8 mouse cellular contexts compared by ENCODE assay signal in genomic region chr14:20639918-20640619, GRCm38 (mm10). TPM values are rescaled to one million over a fixed set of nuclear protein-coding genes. Genes with fewer than 3 reads are reported as not detected.
A peak's percentile ranks its signal among the peaks of the same experiment; 100 is the strongest.
DNase-seq lines count a peak whose midpoint lies in the region; ATAC-seq and TF ChIP-seq lines count a peak whose summit lies in the region.

No protein-coding gene starts in this region.

- H3K4me1 ChIP-seq in embryonic fibroblast, embryonic 13.5 days (ENCODE audit: control insufficient read depth, insufficient read depth, low read length) = no peaks in the 10 kb centered on the region
- H3K4me1 ChIP-seq in limb, embryonic 13.5 days = peaks cover 9% of the 10 kb centered on the region
- peaks cover 3% of the 10 kb centered on the region; the same call in 1 of the 2 replicates for H3K4me1 ChIP-seq in neural tube, embryonic 12.5 days

- H3K4me2 ChIP-seq in limb, embryonic 13.5 days (replicated peaks) = peak overlapping the region; percentile 72
- H3K4me2 ChIP-seq in neural tube, embryonic 12.5 days (replicated peaks) = peak overlapping the region; percentile 81

- no peak for TF ChIP-seq CTCF in left cerebral cortex, adult 2 months (IDR thresholded peaks at IDR 0.05)
- no peak for TF ChIP-seq CTCF in embryonic fibroblast, embryonic 13.5 days (IDR thresholded peaks at IDR 0.05; ENCODE audit: borderline replicate concordance, insufficient read depth, low read length)

- WGBS in limb, embryonic 13.5 days = 3% methylated on average over 16 of the region's 16 CpGs
- WGBS in neural tube, embryonic 12.5 days = 1% methylated on average over 16 of the region's 16 CpGs

- TF ChIP-seq POLR2A in embryonic fibroblast, embryonic 13.5 days (IDR thresholded peaks at IDR 0.05; ENCODE audit: low read depth, low read length) = no peak

- H3K4me3 ChIP-seq in left cerebral cortex, adult 2 months = peak overlapping the region; percentile 81
- peak overlapping the region; percentile 83 for H3K4me3 ChIP-seq in embryonic fibroblast, embryonic 13.5 days (ENCODE audit: insufficient read depth, low read length)
- H3K4me3 ChIP-seq in limb, embryonic 13.5 days = peak overlapping the region; percentile 83
- H3K4me3 ChIP-seq in neural tube, embryonic 12.5 days = peak overlapping the region; percentile 78

- H3K9ac ChIP-seq in limb, embryonic 13.5 days = peak overlapping the region; percentile 92
- H3K9ac ChIP-seq in neural tube, embryonic 12.5 days = peak overlapping the region; percentile 84

- peak overlapping the region; percentile 96 for H3K27ac ChIP-seq in left cerebral cortex, adult 2 months
- H3K27ac ChIP-seq in embryonic fibroblast, embryonic 13.5 days (ENCODE audit: insufficient read depth, low read length) = no peak overlapping the region
- H3K27ac ChIP-seq in limb, embryonic 13.5 days = peak overlapping the region; percentile 96; the same call in 1 of the 2 replicates
- H3K27ac ChIP-seq in neural tube, embryonic 12.5 days = peak overlapping the region; percentile 37; the same call in 1 of the 2 replicates

- no peaks in the 10 kb centered on the region for H3K9me3 ChIP-seq in limb, embryonic 13.5 days
- no peaks in the 10 kb centered on the region for H3K9me3 ChIP-seq in neural tube, embryonic 12.5 days

- intact Hi-C loops in left cerebral cortex, adult 2 months (cut with DNase I) = loop anchor here (5.0 kb wide), 1 partner anchor 63 kb away; no protein-coding TSS in a partner anchor
- intact Hi-C loops in left cerebral cortex, postnatal 36 days (cut with DNase I) = loop anchor here (5.0 kb wide), 2 partner anchors 43 to 63 kb away; no protein-coding TSS in a partner anchor

- no peaks in the 10 kb centered on the region for H3K36me3 ChIP-seq in limb, embryonic 13.5 days
- H3K36me3 ChIP-seq in neural tube, embryonic 12.5 days = no peaks in the 10 kb centered on the region

- H3K27me3 ChIP-seq in limb, embryonic 13.5 days = no peaks in the 10 kb centered on the region
- H3K27me3 ChIP-seq in neural tube, embryonic 12.5 days (replicated peaks) = no peaks in the 10 kb centered on the region

- no peak for DNase-seq in left cerebral cortex, adult 2 months (ENCODE audit: extremely low spot score in 1 of 2, low spot score in 2 of 2)
- no peak for DNase-seq in left cerebral cortex, postnatal 36 days (ENCODE audit: low spot score in 2 of 2)
- peak; percentile 48 for DNase-seq in WW6 (ENCODE audit: low read depth, low spot score)
- DNase-seq in layer of hippocampus, postnatal 25 days (ENCODE audit: extremely low spot score in 1 of 2, low spot score in 1 of 2) = no peak
- DNase-seq in testis, postnatal 14 days (ENCODE audit: low spot score) = no peak

- ATAC-seq in limb, embryonic 13.5 days (ENCODE audit: low FRiP score, low read depth) = peak; percentile 34
- peak; percentile 63 for ATAC-seq in neural tube, embryonic 12.5 days (ENCODE audit: low FRiP score, low read depth)

RNA-seq across cellular contexts. Expression of gene Usp54, which starts 0.8 kb away (rescaled TPM):
- total RNA-seq in left cerebral cortex, adult 2 months (2021) = 10 to 100 TPM; 42.2 to 48.8 TPM
- 10 to 100 TPM; 48.3 to 53.7 TPM for total RNA-seq in left cerebral cortex, postnatal 36 days (2021)
- 7.1 and 8.4 TPM in 2 replicates for polyA plus RNA-seq in embryonic fibroblast, embryonic 13.5 days (2011; ENCODE audit: insufficient read length, low read depth, missing spikeins)
- polyA plus RNA-seq in limb, embryonic 13.5 days (2015; fragmentation: Nextera tagmentation; extraction: Ambion mirVana) = 7.3 and 9.1 TPM in 2 replicates
- polyA plus RNA-seq in neural tube, embryonic 12.5 days (2016; fragmentation: Nextera tagmentation; extraction: Ambion mirVana) = 11.9 and 12.9 TPM in 2 replicates
- 10 to 100 TPM; 42.6 to 50.8 TPM for total RNA-seq in layer of hippocampus, postnatal 25 days (2021)

RNA-seq across cellular contexts. Expression of gene Myoz1, which starts 16.3 kb away (rescaled TPM):
- not detected for total RNA-seq in left cerebral cortex, adult 2 months (2021)
- not detected for total RNA-seq in left cerebral cortex, postnatal 36 days (2021)
- polyA plus RNA-seq in embryonic fibroblast, embryonic 13.5 days (2011; ENCODE audit: insufficient read length, low read depth, missing spikeins) = not detected in 2 replicates
- 2.4 and 2.8 TPM in 2 replicates for polyA plus RNA-seq in limb, embryonic 13.5 days (2015; fragmentation: Nextera tagmentation; extraction: Ambion mirVana)
- polyA plus RNA-seq in neural tube, embryonic 12.5 days (2016; fragmentation: Nextera tagmentation; extraction: Ambion mirVana) = 0.20 and 0.37 TPM in 2 replicates
- total RNA-seq in layer of hippocampus, postnatal 25 days (2021) = not detected

RNA-seq across cellular contexts. Expression of gene Synpo2l, which starts 28.1 kb away (rescaled TPM):
- under 1 TPM; 0.21 to 0.23 TPM for total RNA-seq in left cerebral cortex, adult 2 months (2021)
- under 1 TPM; 0.27 to 0.34 TPM for total RNA-seq in left cerebral cortex, postnatal 36 days (2021)
- polyA plus RNA-seq in embryonic fibroblast, embryonic 13.5 days (2011; ENCODE audit: insufficient read length, low read depth, missing spikeins) = 0.33 TPM in 1 of 2 replicates, not detected in the other
- 19.6 and 20.8 TPM in 2 replicates for polyA plus RNA-seq in limb, embryonic 13.5 days (2015; fragmentation: Nextera tagmentation; extraction: Ambion mirVana)
- 3.5 and 5.1 TPM in 2 replicates for polyA plus RNA-seq in neural tube, embryonic 12.5 days (2016; fragmentation: Nextera tagmentation; extraction: Ambion mirVana)
- total RNA-seq in layer of hippocampus, postnatal 25 days (2021) = under 1 TPM; 0.12 to 0.22 TPM

RNA-seq across cellular contexts. Expression of gene Sec24c, which starts 34.0 kb away (rescaled TPM):
- 100 to 1,000 TPM; 113 to 115 TPM for total RNA-seq in left cerebral cortex, adult 2 months (2021)
- total RNA-seq in left cerebral cortex, postnatal 36 days (2021) = 100 to 1,000 TPM in 1 of 2 experiments, 10 to 100 TPM in 1; 94.0 to 126 TPM
- polyA plus RNA-seq in embryonic fibroblast, embryonic 13.5 days (2011; ENCODE audit: insufficient read length, low read depth, missing spikeins) = 85.1 and 91.8 TPM in 2 replicates
- 85.0 and 90.7 TPM in 2 replicates for polyA plus RNA-seq in limb, embryonic 13.5 days (2015; fragmentation: Nextera tagmentation; extraction: Ambion mirVana)
- polyA plus RNA-seq in neural tube, embryonic 12.5 days (2016; fragmentation: Nextera tagmentation; extraction: Ambion mirVana) = 90.8 and 99.7 TPM in 2 replicates
- 100 to 1,000 TPM in 1 of 2 experiments, 10 to 100 TPM in 1; 99.6 to 110 TPM for total RNA-seq in layer of hippocampus, postnatal 25 days (2021)

RNA-seq across cellular contexts. Expression of gene Fut11, which starts 54.7 kb away (rescaled TPM):
- 10 to 100 TPM; 17.6 to 18.2 TPM for total RNA-seq in left cerebral cortex, adult 2 months (2021)
- 10 to 100 TPM; 16.7 to 18.7 TPM for total RNA-seq in left cerebral cortex, postnatal 36 days (2021)
- polyA plus RNA-seq in embryonic fibroblast, embryonic 13.5 days (2011; ENCODE audit: insufficient read length, low read depth, missing spikeins) = 14.5 and 24.4 TPM in 2 replicates
- 27.4 and 28.5 TPM in 2 replicates for polyA plus RNA-seq in limb, embryonic 13.5 days (2015; fragmentation: Nextera tagmentation; extraction: Ambion mirVana)
- polyA plus RNA-seq in neural tube, embryonic 12.5 days (2016; fragmentation: Nextera tagmentation; extraction: Ambion mirVana) = 28.3 and 28.6 TPM in 2 replicates
- 10 to 100 TPM; 15.6 to 16.0 TPM for total RNA-seq in layer of hippocampus, postnatal 25 days (2021)
